Mouse (Mus musculus): ENCODE results near the gene Grb7. TPM values are rescaled to one million over a fixed set of nuclear protein-coding genes. Genes with fewer than 3 reads are reported as not detected.

The Grb7 gene
- total RNA-seq, 2 experiments from 2014 or later: 1.4 to 2.1 TPM

DNA sequence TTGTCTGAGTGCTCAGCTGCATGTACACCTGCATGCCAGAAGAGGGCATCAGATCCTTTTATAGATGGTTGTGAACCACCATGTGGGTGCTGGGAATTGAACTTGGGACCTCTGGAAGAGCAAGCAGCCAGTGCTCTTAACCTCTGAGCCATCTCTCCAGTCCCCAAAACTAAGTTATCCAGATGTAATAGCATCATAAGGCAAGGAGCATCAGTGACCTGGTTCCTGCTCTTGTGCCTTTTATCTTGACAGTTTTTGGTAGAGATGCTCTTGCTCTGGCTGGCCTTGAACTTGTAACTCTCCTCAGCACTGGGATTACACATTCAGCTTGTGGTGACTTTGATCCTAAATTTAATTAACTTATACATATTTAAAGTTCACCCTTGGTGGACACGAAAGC is 2.5 kb upstream of the Grb7 start:
- DNase-seq (ENCODE audit: extremely low spot score in 1 of 2, low spot score in 1 of 2): no peak

DNA sequence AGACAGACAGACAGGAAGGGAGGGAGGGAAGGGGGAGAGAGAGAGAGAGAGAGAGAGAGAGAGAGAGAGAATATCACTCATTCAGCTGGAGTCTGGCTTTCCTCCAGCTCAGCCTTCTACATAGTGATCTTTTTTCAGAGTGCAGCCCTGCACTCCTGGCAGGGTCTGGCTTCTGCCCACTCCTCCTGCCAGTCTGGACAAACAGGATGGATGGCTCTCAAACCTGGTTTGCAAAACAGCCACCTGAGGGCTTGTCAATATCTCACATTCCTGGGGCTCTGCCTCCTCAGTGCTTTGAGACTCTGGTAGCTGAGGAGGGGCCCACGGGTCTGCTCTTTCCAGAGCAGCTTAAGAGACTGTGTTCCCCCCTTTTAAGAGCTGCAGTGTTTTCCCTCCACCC is 956 bp upstream of the Grb7 start:
- DNase-seq (ENCODE audit: extremely low spot score in 1 of 2, low spot score in 1 of 2): no peak

DNA sequence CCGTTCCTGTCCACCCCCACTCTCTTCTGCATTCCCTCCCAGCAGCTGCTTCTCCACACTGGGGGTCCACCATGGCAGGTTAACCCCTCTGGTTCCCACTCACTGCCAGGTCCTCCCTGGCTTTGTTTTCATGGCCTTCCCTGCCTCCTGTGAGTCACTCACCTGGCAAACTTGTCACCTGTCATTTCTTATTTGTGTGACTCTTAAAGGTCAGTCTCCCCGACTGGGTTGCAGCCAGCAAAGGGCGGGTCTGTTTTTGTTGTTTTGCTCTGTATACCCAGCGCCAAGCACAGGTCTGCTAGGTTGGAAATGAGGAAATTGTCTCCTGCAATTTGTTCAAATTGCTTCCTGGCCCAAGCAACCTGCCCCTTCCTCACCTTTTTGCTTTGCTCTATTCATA is 515 bp upstream of the Grb7 start:
- no peak for DNase-seq (ENCODE audit: extremely low spot score in 1 of 2, low spot score in 1 of 2)

DNA sequence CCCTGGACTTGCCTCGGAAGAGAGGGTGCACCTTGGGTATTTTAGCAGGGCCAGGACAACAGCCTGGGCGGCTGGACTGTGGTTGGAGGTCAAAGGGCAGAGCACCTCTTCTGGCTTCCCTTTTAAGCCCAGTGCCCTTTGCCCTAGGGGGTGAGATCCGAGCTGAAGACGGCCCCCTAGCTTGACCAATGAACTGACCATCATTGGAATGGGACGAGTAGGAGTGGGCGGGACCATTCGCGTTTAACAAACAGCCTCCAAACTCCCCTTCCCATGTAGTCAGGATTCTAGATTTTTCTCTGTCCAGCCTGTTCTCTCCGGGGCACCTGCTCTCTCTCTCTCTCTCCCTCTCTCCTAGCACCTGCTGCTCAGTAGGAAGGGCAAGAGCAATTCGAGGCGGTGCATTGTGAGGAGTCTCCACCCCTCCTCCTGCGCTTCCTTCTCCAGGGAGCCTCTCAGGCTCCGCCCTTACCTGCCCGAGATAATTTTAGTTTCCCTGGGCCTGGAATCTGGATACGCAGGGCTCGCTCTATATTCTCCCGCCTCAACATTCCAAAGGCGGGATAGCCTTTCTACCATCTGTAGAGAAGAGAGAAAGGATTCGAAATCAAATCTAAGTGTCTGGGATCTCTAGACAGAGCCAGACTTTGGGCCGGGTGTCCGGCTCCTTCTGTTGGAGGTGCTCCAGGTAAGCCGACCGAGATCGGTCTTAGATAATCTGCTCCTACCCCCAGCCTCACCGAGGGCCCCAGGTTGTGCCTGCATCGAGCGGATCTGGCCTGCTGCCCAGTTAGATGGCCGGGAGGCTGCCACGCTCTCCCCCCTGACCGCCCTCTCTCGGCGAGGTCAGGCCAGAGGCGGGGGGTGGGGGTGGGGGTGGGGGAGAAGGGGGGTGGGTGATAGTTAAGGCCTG is 624 bp downstream of the Grb7 start:
- no peak for DNase-seq (ENCODE audit: extremely low spot score in 1 of 2, low spot score in 1 of 2)

DNA sequence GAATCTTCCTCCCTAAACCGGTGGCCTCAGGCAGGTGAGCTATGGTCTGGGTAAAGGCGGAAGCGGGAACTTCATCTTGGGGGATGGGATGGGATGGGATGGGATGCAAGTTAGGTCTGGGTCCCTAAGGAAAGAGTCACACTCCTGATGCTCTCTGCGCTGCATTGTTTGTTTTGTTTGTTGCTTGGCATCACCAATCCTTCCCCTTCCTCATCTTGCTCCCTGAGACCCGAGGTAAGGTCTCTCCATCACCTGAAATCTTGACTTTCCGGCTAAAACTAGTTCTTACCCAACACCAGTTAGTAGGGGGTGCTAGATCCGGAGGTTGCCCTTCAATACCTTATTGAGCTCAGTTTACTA is 1.3 kb downstream of the Grb7 start:
- no peak for DNase-seq (ENCODE audit: extremely low spot score in 1 of 2, low spot score in 1 of 2)

DNA sequence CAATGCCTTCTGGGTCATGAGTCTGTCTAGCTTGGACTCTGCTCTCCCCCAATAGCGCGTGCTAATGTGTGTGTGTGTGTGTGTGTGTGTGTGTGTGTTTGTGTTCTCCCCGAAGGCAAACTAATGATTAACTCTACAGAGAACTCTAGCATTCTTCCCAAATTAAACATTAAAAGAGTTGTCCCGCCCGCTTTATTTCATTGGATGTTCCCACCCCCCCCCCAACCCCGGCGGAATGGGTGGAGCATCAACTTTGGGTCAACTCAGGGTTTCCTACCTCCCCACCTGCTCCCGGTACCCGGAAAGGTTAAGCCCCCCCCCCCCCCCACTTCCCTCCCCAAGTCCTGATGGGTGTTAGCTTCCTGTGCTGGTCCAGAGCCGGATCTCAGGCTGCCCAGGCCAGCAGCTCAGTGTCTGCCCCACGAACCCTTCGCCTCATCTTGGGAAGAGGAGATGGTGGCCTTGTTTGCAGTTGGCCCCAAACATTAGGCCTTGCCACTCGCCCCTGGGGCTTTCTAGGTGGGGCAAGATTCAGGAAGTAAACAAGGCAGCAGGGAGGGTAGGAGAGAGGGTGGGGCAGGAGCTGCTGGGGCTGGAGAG is 2.1 kb downstream of the Grb7 start:
- DNase-seq (ENCODE audit: extremely low spot score in 1 of 2, low spot score in 1 of 2): no peak

DNA sequence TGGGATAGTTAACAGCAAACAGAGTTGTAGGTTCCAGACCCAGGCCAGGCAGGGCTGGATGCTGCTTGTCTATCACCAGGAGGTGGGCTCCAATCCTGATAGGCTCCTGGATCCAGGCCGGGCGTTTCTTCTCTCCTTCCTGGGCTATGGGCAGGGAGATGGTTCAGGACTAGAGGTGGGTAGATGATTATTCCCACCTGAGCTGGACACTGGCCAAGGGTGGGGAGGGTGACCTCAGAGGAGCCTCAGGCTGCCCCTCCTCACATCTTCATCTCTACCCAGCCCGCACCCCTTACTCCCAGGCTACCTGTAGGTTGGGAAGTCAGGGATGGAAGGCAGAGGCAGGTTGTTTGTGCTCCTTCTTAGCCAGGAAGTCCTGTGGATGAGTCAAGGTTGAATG is 3.2 kb downstream of the Grb7 start:
- DNase-seq (ENCODE audit: extremely low spot score in 1 of 2, low spot score in 1 of 2): no peak

DNA sequence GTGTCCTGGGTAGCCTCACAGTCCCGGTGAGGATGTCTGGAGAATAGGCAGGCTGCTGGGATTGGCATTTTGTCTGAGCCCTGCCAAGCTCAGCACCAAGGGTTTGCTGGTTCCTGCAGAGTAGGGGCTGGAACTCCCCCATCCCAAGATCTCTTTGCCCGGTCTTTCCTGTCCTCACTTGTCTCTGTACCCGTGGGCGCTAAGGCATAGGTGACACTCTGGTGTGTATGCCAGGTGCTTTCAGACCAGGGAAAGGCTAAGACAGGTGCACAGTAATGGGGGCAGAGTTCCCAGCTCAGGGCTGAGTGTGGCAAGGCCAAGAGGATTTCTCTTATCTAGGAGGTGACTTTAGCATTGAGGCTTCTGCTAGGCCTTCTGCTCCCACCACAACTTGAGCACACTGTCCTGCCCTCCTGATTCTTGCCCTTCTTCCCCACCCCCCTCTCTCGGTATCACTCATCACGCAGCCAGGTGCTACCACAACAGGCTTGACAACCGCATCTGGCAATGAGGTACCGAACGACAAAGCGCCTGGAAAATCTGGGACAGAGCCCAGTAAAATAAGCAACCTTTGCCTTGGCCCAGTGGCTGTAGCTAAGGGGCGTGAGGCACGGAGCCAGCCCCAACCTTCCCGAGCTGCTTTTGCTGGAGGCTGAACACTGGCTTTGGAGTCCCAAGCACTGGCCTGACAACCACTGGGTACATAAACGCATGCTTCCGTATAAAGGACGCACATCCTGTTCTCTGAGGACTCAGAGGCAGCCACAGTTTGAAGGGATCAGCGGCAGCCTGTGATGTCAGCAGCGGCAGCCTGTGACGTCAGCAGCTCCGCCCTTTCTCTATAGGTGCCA is 4.0 kb downstream of the Grb7 start:
- DNase-seq (ENCODE audit: extremely low spot score in 1 of 2, low spot score in 1 of 2): no peak

DNA sequence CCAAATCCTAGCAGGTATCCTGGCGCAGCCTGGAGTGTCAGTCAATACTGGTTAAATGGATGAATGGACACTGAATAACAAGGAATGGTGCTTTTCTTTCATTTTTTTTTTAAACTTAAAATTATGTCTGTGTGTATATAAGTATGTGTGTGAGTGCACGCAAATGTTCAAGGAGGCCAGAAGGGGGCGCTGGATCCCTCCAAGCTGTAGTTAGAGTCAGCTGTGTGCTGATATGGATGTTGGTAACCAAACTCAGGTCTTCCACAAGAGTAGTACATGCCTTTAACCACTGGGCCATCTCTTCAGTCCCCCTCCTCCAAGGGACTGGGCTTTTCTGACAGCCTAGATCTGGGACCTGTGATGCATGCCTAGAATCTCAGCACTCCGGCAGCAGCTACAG is 9.3 kb downstream of the Grb7 start:
- DNase-seq (ENCODE audit: extremely low spot score in 1 of 2, low spot score in 1 of 2): no peak

DNA sequence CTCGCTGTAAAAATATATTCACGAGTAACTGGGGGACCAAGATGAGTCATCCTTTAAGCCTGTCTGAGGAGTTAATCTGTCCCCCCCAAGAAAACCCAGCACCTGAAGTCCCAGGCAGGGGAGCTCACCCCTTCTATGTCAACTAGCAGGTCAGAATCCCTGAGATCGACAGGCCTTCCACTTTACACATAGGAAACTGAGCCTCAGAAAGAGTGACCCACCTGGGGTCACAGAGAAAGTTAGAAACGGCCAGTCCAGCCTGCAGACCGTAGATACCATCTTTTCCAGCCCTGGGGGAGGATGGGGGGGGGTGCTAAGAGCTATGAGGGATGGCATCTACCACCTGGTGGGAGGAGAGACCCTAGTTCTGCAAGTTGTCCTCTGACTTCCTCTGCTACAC is 10.4 kb downstream of the Grb7 start:
- no peak for DNase-seq (ENCODE audit: extremely low spot score in 1 of 2, low spot score in 1 of 2)

DNA sequence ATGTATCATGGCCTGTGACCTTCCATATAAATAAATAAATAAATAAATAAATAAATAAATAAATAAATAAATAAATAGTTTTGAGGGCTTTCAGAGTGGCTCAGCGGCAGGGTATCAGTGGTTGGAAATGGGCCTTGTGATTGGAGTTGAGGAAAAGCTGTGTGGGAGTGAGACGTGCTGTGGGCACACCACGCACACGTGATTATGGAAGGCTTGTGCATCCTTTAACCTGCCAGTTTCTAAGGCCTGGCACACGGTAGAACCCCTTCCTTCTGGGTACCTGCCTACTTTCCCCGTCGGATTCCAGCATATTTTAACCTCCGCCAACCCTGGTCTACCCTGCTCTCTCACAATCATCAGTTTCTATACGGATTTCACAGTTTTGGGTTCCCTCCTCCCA is 10.8 kb downstream of the Grb7 start:
- DNase-seq (ENCODE audit: extremely low spot score in 1 of 2, low spot score in 1 of 2): no peak

DNA sequence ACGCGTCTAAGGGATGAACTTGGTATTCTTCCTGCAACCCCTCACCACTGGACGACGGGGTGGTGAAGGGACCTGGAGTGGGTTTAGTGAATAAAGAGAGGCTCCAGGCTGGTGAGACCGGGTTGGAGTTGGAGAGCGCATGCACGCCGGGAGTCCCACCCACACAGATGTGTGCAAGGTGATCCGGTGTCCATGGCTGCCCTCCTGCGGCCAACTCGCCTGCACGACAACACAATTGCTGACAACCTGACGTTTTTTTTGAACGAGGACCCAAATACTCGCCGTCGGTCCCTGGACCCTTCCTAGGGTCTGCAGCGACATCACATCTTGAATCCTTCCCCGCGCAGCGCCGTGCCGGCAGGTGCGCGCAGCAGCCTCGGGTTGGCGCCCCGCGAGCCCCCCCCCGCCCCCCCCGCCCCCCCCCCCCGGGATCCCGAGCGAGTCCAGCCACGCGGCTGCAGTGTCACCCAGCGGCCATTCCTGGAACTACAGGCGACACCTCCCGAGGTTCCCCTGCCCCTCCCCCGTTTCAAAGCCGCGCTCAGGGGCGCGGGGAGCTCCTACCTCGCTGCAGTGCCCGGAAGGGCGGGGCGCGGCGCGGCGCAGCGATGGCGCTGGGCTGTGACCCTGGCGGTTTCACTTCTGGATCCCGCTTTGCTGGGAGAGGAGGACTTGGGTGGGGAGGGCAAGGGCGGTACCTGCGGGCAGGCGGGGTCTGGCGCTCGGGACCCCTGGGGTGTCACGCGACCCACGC is 11.3 kb downstream of the Grb7 start:
- DNase-seq (ENCODE audit: extremely low spot score in 1 of 2, low spot score in 1 of 2): peak; percentile 83 to 96

DNA sequence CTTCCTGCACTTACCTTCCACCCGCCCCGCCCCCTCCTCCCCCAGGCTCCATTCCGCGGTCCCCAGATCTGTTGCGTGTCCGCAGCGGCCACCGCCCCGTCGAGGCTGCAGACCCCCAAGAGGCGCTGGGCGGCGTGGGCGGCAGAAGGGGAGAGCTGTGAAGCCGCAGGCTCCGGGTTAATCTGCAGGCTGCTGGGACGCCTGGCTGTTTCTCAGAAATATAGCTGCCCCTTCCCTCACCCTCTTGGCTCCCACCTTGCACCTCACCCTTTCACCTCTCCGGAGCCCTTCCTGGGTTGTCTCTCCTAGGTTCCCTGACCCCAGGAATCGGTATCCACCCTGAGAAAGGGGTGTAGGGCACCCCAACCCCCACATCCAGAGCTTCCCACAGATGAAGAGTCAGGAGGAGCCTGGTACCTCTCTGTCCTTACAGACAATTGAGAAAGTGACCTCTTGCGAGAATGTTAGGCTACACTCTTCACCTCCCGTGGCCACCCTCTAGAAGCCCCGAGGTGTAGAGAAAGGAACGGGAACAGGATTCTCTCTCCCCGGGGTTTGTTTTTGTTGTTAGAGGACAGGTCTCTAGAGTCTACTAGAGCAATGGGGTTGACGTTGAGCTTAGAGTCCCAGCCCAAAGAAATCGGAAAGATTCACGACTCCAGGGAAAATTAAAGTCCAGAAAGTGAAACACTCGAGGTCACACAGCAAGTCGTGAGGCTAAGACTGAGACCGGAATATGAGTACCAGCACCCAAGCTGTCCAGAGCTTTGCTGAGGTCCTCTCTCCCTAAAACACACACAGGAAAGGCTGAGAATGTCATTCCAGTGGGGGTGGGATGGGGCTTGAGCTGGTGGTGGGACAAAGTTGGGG is 12.2 kb downstream of the Grb7 start:
- no peak for DNase-seq (ENCODE audit: extremely low spot score in 1 of 2, low spot score in 1 of 2)

DNA sequence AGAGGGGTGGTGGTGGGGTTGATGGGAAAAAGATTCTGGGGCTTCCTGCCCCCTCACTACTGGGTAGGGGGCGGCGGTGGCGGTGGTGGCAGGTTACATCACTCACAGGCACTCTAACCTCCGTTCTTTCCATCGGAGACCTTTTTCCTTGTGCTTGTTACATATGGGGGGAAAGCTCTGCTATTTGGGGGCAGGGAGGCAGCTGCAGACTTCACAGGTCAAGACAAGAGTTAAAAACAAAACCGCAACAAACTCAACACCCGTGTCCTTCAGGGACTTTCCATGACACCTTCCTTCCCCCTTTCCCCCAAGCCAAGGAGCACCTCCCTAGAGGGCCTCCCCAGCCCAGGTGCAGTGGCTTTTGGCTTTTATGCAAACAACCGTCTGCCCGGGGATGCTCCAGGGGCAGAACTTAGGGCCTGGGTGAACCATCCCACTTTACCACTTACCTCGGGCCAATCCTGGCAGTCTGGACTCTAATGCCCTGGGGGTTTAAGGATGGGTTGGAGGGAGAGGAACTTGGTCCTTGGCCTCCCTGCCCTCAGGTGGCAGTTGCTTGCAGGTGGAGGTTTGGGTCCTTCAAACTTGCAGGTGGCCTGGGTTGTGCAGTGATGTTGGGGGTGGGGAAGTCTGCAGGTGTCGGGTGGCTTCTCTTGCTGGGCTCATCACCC is 13.0 kb downstream of the Grb7 start:
- no peak for DNase-seq (ENCODE audit: extremely low spot score in 1 of 2, low spot score in 1 of 2)

DNA sequence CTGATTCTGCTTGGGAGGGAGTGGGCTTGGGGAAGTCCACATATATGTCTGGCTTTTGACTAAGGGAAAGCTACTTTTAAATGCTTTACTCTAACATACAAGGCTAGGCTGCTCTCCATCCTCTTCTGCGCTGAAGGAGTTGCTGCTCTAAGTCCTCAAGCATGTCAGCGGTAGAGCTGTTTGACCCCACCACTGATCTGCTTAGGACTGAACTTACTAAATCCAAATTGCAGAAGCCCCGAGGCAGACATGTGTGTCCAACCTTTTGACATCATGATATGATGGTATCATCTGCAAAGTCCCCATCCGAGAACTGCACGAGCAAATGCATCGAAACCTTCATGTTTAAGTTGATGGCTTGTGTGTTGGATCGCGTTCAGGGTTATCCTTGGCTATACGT is 13.7 kb downstream of the Grb7 start:
- DNase-seq (ENCODE audit: extremely low spot score in 1 of 2, low spot score in 1 of 2): no peak

DNA sequence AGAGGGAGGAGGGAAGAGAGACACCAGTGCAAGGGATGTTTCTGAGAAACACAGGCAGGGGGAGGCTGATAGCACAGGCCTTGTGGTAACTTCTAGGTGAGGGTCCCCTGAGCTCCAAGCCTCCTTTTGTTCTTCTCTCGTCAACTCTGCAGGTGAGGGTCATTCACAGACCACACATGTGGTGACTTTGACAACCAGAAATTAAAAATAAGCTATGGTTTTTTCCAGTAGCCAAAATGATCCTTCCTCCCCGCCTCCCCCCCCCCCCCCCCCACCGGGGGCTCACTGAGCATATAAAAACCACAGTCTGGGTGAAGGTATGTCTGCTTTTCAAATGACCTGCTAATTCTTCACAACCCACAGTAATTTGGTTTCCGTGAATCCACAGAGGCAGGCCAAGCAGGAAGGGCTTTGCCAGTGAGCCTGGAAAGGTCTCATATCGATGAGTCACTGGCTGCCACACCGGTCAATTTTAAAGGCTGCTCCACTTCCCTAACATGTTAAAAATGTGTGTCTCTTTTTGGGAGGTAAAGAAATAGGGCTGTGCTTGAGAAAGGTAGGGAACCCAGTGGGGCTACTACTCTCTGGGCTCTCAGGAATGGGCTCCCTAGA is 15.0 kb downstream of the Grb7 start:
- DNase-seq (ENCODE audit: extremely low spot score in 1 of 2, low spot score in 1 of 2): no peak

DNA sequence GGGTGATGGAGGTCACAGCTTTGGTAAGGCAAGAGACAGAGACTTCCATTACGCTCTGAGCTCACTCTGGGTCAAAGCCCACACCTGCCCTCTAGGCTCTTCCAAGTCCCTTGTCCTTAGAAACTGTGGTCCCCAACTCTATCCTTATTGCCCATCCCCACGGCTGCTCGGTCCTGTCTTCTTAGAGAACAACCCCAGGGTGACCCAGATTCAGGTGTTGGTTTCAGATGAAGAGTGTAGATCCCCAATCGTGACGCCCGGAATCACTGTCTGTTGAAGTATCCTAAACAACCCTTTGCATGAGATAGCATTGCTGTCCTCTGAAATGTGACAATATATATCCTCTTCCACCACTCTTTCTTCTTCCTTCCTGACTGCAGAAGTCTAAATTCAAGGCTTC is 16.1 kb downstream of the Grb7 start:
- DNase-seq (ENCODE audit: extremely low spot score in 1 of 2, low spot score in 1 of 2): no peak

DNA sequence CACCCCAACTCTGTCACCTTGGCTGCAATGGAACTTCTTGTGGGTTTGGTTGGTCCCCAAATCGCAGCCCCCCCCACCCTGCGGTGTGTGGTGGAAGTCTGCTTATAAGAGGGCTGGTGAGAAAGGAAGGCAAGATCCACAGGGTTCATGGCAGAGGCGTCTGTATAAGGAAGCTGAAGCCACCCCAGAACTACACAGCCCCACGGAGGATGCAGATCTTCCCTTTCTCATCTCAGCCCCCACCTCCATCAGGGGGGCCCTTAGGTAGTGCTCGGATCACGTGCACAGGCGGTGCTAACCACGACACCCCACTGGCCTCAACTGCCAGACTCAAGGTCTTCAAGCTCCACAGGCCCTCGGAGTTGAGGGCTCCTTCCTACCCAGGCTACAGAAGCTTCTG is 17.7 kb downstream of the Grb7 start:
- DNase-seq (ENCODE audit: extremely low spot score in 1 of 2, low spot score in 1 of 2): no peak

DNA sequence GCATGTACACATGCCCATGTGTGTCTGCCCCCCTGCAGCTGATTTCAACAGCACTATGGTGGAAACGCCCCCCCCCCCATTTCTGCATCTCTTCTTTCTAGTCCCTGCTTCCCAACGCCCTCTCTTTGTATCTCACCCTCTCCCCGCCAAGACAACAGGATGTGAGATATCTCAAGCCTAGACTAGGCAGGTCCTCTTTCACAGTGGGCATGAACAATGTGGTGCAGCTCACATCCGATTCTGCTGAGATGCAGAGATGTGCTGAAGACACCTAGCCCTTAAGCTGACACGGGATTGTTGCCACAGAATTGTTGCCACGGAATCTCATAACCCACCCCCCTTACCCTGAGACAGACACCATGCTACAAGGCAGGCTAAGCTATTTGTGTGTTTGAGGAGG is 18.3 kb downstream of the Grb7 start:
- no peak for DNase-seq (ENCODE audit: extremely low spot score in 1 of 2, low spot score in 1 of 2)
